Mouse (Mus musculus) heart, embryonic 11.5 days (tissue): ENCODE data around the gene Btf3. TPM values are rescaled to one million over a fixed set of nuclear protein-coding genes. Genes with fewer than 3 reads are reported as not detected.

Experiments used
- ATAC-seq: fragments of 200-750 bp; cut with Nextera tagmentation; replicated peaks from 2 replicates; pipeline ENCODE4 v1.8.0; 2017; ENCODE audit warnings: moderate library complexity; ENCODE audit not compliant: insufficient number of reproducible peaks, low FRiP score, low TSS enrichment
- H3K27ac ChIP-seq: fragments of 300-500 bp; sonication (generic); 2 replicates; pipeline ENCODE4 v1.5.1; 2014; ENCODE audit warnings: mild to moderate bottlenecking, low read depth, low read length
- H3K27me3 ChIP-seq: fragments of 300-500 bp; sonication (generic); 2 replicates; pipeline ENCODE4 v1.6.1; 2014; ENCODE audit warnings: mild to moderate bottlenecking, low read length, mixed read lengths; ENCODE audit not compliant: control insufficient read depth, insufficient read depth
- H3K36me3 ChIP-seq: fragments of 300-500 bp; sonication (generic); 2 replicates; pipeline ENCODE4 v1.6.1; 2014; ENCODE audit warnings: mild to moderate bottlenecking, low read length, moderate library complexity, mixed read lengths; ENCODE audit not compliant: control insufficient read depth, insufficient read depth
- H3K4me1 ChIP-seq: fragments of 300-500 bp; sonication (generic); 2 replicates; pipeline ENCODE4 v1.6.1; 2014; ENCODE audit warnings: low read length; ENCODE audit not compliant: control insufficient read depth, insufficient read depth
- H3K4me2 ChIP-seq: fragments of 300-500 bp; sonication (generic); 2 replicates; pipeline ENCODE4 v1.6.1; 2014; ENCODE audit warnings: mild to moderate bottlenecking, moderate library complexity
- H3K4me3 ChIP-seq: fragments of 300-500 bp; sonication (generic); 2 replicates; pipeline ENCODE4 v1.5.1; 2014; ENCODE audit warnings: low read depth, low read length
- H3K9ac ChIP-seq: fragments of 300-500 bp; sonication (generic); 2 replicates; pipeline ENCODE4 v1.6.1; 2014; ENCODE audit warnings: mild to moderate bottlenecking, low read depth, low read length, moderate library complexity
- H3K9me3 ChIP-seq: fragments of 300-500 bp; sonication (generic); replicated peaks from 2 replicates; pipeline ENCODE4 v1.6.1; 2016; ENCODE audit warnings: low read length; ENCODE audit not compliant: control insufficient read depth
- WGBS: fragments of 180-500 bp; shearing (Covaris S2); extraction: QIAGEN DNeasy Blood & Tissue Kit; methylation state at CpG from one replicate; pipeline ENCODE4 v1.1.7; 2014; ENCODE audit not compliant: insufficient replicate concordance; 5-methylcytosine and 5-hydroxymethylcytosine counted together
- polyA plus RNA-seq: library from polyadenylated mRNA; unstranded; fragments of >200 nt; fragmentation: Nextera tagmentation; extraction: Ambion mirVana; gene quantifications from 2 replicates; pipeline ENCODE4 v1.2.1, GENCODE M21; 2014

The Btf3 gene
- polyA plus RNA-seq, 1 experiment from 2014 or later = 573 TPM

DNA sequence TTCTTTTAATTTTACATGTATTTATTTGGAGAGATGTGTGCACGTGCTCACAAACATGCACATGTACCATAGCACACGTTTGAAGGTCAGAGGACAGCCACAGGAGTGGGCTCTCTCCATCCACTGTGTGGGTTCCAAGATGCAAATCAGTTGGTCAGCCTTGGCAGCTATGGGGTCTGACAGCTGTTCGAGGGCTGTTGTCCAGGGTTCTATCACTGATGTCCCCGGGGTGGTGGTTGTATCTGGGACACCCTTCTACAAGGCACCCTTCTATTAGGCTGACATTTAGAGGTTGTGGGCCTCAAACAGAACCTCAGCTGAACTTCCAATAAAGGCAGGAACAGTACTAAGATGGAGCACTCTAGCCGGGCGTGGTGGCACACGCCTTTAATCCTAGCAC lies 40.6 kb downstream of the Btf3 start:
- no peaks in the 10 kb centered on the region for H3K27me3 ChIP-seq
- no peak overlapping the region for H3K4me3 ChIP-seq
- WGBS = 83% methylated on average over 7 of the region's 7 CpGs
- H3K27ac ChIP-seq = no peak overlapping the region
- H3K36me3 ChIP-seq = peaks cover 8% of the 10 kb centered on the region; the same call in 1 of the 2 replicates
- no peaks in the 10 kb centered on the region for H3K9me3 ChIP-seq
- ATAC-seq = no peak
- no peak overlapping the region for H3K9ac ChIP-seq
- H3K4me1 ChIP-seq = no peaks in the 10 kb centered on the region
- no peak overlapping the region for H3K4me2 ChIP-seq

GRCm38 (mm10) chr13:98275646-98276045 lies 41.2 kb downstream of the Btf3 start:
- WGBS = 53% methylated on average over 4 of the region's 4 CpGs

GRCm38 (mm10) chr13:98274023-98274422 lies 42.8 kb downstream of the Btf3 start:
- WGBS = 93% methylated on average over 9 of the region's 9 CpGs
- Histone ChIP-seq H3K4me3 (no peak overlapping the region), H3K9me3 (no peaks in the 10 kb centered on the region), H3K4me2 (no peak overlapping the region), H3K36me3 (peaks cover 11% of the 10 kb centered on the region), H3K4me1 (no peaks in the 10 kb centered on the region), H3K27me3 (no peaks in the 10 kb centered on the region), H3K9ac (no peak overlapping the region), H3K27ac (no peak overlapping the region)
- ATAC-seq = no peak

More at GRCm38 (mm10) chr13:98275646-98276045, 41.2 kb downstream of the Btf3 start:
- peaks cover 8% of the 10 kb centered on the region for H3K36me3 ChIP-seq
- H3K9ac ChIP-seq = no peak overlapping the region
- H3K27ac ChIP-seq = no peak overlapping the region
- H3K4me2 ChIP-seq = no peak overlapping the region
- ATAC-seq = no peak
- H3K4me3 ChIP-seq = no peak overlapping the region
- no peaks in the 10 kb centered on the region for H3K4me1 ChIP-seq
- no peaks in the 10 kb centered on the region for H3K9me3 ChIP-seq
- no peaks in the 10 kb centered on the region for H3K27me3 ChIP-seq

GRCm38 (mm10) chr13:98264111-98264510 lies 52.7 kb downstream of the Btf3 start:
- Histone ChIP-seq H3K4me1 (peaks cover 11% of the 10 kb centered on the region), H3K9ac (peak overlapping the region; percentile 62), H3K36me3 (peaks cover 3% of the 10 kb centered on the region; the same call in 1 of the 2 replicates), H3K4me3 (peak overlapping the region; percentile 91), H3K4me2 (peak overlapping the region; percentile 90), H3K27me3 (no peaks in the 10 kb centered on the region), H3K27ac (no peak overlapping the region), H3K9me3 (no peaks in the 10 kb centered on the region)
- WGBS = 24% methylated on average over 5 of the region's 5 CpGs
- no peak for ATAC-seq

- H3K4me2 ChIP-seq = peak overlapping the region; percentile 90
- 2% methylated on average over 16 of the region's 16 CpGs for WGBS
- H3K9ac ChIP-seq = peak overlapping the region; percentile 90
- peak overlapping the region; percentile 91 for H3K27ac ChIP-seq
- peaks cover 11% of the 10 kb centered on the region for H3K4me1 ChIP-seq
- no peaks in the 10 kb centered on the region for H3K27me3 ChIP-seq
- peaks cover under 1% of the 10 kb centered on the region; the same call in 1 of the 2 replicates for H3K36me3 ChIP-seq
- peak overlapping the region; percentile 91 for H3K4me3 ChIP-seq
- ATAC-seq = no peak
- H3K9me3 ChIP-seq = no peaks in the 10 kb centered on the region
Observed at GRCm38 (mm10) chr13:98263458-98263987, 53.3 kb downstream of the Btf3 start.

DNA sequence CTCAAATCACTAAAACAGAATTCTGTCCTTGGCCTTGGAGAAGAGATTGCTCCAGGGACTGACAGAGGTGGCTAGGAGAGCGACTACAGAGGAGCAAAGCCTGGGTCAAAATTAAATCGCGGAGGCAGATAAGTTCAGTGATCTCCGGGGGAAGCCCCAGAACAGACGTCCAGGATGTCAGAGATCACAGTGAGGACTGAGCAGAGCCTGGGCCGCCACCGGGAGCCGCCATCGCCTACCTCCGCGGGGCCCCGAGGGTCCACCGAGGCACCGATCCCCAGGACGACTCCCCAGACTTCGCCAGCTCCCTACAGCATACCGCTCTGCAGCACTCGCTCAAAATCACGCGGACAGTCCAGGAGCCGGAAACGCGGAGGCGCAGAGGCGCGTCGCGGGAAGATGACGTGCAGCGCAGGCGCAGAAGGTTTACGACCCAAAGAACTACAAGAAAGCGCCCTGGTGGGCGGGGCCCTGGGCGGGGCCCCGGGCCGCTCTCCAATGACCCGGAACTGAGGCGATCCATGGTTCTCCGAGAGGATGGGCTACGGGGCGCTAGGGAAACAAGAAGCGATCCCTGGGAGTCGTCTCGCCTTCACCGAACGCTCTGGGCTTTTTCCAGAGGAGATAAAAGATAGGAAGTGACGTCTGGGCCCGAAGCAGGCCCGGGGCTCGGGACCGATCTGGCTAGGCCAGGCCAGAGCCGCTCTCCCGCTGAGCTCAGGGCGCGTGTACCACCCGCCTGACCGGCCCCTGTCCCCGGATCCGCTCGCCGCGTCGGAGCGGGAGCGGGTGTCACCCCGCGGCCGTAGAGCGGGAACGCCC lies 54.0 kb downstream of the Btf3 start, which contains the start of the genes Utp15 and Ankra2:
TSS of gene Utp15 (minus strand) at position 406 of the 822 bp plus-strand sequence.
TSS of gene Ankra2 (plus strand) at position 439 of the 822 bp plus-strand sequence.
- Histone ChIP-seq H3K27me3 (no peaks in the 10 kb centered on the region), H3K9me3 (no peaks in the 10 kb centered on the region), H3K4me2 (peak within 1 kb of the TSS; percentile 90), H3K36me3 (0 out of 2 replicates have a peak, but pooled peaks cover 2% of the 10 kb centered on the region), H3K4me3 (peak within 1 kb of the TSS; percentile 91), H3K9ac (peak within 1 kb of the TSS; percentile 90), H3K4me1 (peaks cover 11% of the 10 kb centered on the region), H3K27ac (peak within 1 kb of the TSS; percentile 91)
- peak; percentile 100 for ATAC-seq
- under 1% methylated on average over 71 of the region's 71 CpGs for WGBS

Other genes with a start within 250 kb of the Btf3 start
- gene Arhgef28, start 110.6 kb downstream of the Btf3 start, polyA plus RNA-seq = 11.0 and 12.5 TPM in 2 replicates
- gene Utp15, start 54.0 kb downstream of the Btf3 start, polyA plus RNA-seq = 19.9 and 22.3 TPM in 2 replicates
- gene Ankra2, start 53.9 kb downstream of the Btf3 start, polyA plus RNA-seq = 18.0 and 21.0 TPM in 2 replicates
- gene Gm21976, start 37.1 kb downstream of the Btf3 start, polyA plus RNA-seq = not detected in 2 replicates
- gene Foxd1, start 37.2 kb upstream of the Btf3 start, polyA plus RNA-seq = 0.13 and 0.20 TPM in 2 replicates
- gene Gm10320, start 175.0 kb upstream of the Btf3 start, polyA plus RNA-seq = 0.37 and 0.65 TPM in 2 replicates